8 mouse cellular contexts compared by ENCODE assay signal in genomic region chr1:75218227-75219001, GRCm38 (mm10). TPM values are rescaled to one million over a fixed set of nuclear protein-coding genes. Genes with fewer than 3 reads are reported as not detected.
DNase-seq lines count a peak whose midpoint lies in the region; ATAC-seq lines count a peak whose summit lies in the region.

No protein-coding gene starts in this region.

- peak; percentile 42 to 52 for DNase-seq in adrenal gland, adult 18-20 months (ENCODE audit: low spot score in 2 of 2)
- no peak for DNase-seq in adrenal gland, adult 8-10 months
- DNase-seq in cerebellum, postnatal 10 days = peak; percentile 90
- peak; percentile 83 for DNase-seq in gastrocnemius, postnatal 14 days
- DNase-seq in left cerebral cortex, postnatal 25 days (ENCODE audit: low spot score in 2 of 2) = peak; percentile 69 to 89
- DNase-seq in spleen, adult 12 weeks (ENCODE audit: low spot score) = peak; percentile 65

- intact Hi-C loops in gastrocnemius, postnatal 14 days (cut with DNase I; ENCODE audit: low total_unique reads) = no loop called here
- intact Hi-C loops in left cerebral cortex, postnatal 25 days (cut with DNase I) = loop anchor here (1.0 kb wide), 1 partner anchor 18 kb away; the partner anchor contains the start of gene Dnajb2

- peak; percentile 55 for ATAC-seq in inflammation-experienced regulatory T-cells, adult 6 months
- peak; percentile 30 for ATAC-seq in megakaryocyte progenitor cell, adult 5-6 weeks (replicated peaks; ENCODE audit: poor library complexity)

RNA-seq across cellular contexts. Expression of gene Tuba4a, which starts 1.3 kb away (rescaled TPM):
- total RNA-seq in adrenal gland, adult 18-20 months (2021) = 100 to 1,000 TPM in 1 of 2 experiments, 10 to 100 TPM in 1; 48.9 to 119 TPM
- 10 to 100 TPM; 43.5 to 54.4 (median 49.1) TPM for total RNA-seq in adrenal gland, adult 8-10 months (2022)
- total RNA-seq in gastrocnemius, postnatal 14 days (2021) = 100 to 1,000 TPM; 475 to 599 TPM
- 100 to 1,000 TPM; 116 to 151 (median 123) TPM for polyA plus RNA-seq in inflammation-experienced regulatory T-cells, adult 6 months (2017; shearing (Covaris generic))
- total RNA-seq in left cerebral cortex, postnatal 25 days (2021) = 100 to 1,000 TPM; 682 to 699 TPM
- 777 and 847 TPM in 2 replicates for total RNA-seq in megakaryocyte progenitor cell, adult 5-6 weeks (2015)
- 369 and 385 TPM in 2 replicates for total RNA-seq in megakaryocyte progenitor cell, adult 5-6 weeks (2017)

RNA-seq across cellular contexts. Expression of gene Stk16, which starts 7.8 kb away (rescaled TPM):
- total RNA-seq in adrenal gland, adult 18-20 months (2021) = 100 to 1,000 TPM; 117 to 119 TPM
- 100 to 1,000 TPM; 102 to 131 (median 120) TPM for total RNA-seq in adrenal gland, adult 8-10 months (2022)
- total RNA-seq in gastrocnemius, postnatal 14 days (2021) = 10 to 100 TPM; 27.2 to 28.2 TPM
- 10 to 100 TPM; 46.3 to 62.7 (median 51.6) TPM for polyA plus RNA-seq in inflammation-experienced regulatory T-cells, adult 6 months (2017; shearing (Covaris generic))
- total RNA-seq in left cerebral cortex, postnatal 25 days (2021) = 10 to 100 TPM; 92.2 to 94.4 TPM
- 208 and 214 TPM in 2 replicates for total RNA-seq in megakaryocyte progenitor cell, adult 5-6 weeks (2015)
- 135 and 187 TPM in 2 replicates for total RNA-seq in megakaryocyte progenitor cell, adult 5-6 weeks (2017)

RNA-seq across cellular contexts. Expression of gene Glb1l, which starts 7.8 kb away (rescaled TPM):
- total RNA-seq in adrenal gland, adult 18-20 months (2021) = 10 to 100 TPM; 16.6 to 22.8 TPM
- total RNA-seq in adrenal gland, adult 8-10 months (2022) = 10 to 100 TPM; 19.4 to 49.8 (median 33.2) TPM
- total RNA-seq in gastrocnemius, postnatal 14 days (2021) = 1 to 10 TPM; 4.5 to 4.8 TPM
- polyA plus RNA-seq in inflammation-experienced regulatory T-cells, adult 6 months (2017; shearing (Covaris generic)) = 10 to 100 TPM in 2 of 3 experiments, 1 to 10 TPM in 1; 8.4 to 14.1 (median 13.5) TPM
- 10 to 100 TPM; 14.3 to 15.4 TPM for total RNA-seq in left cerebral cortex, postnatal 25 days (2021)
- 24.2 and 31.9 TPM in 2 replicates for total RNA-seq in megakaryocyte progenitor cell, adult 5-6 weeks (2015)
- 12.3 and 13.7 TPM in 2 replicates for total RNA-seq in megakaryocyte progenitor cell, adult 5-6 weeks (2017)

RNA-seq across cellular contexts. Expression of gene A630095N17Rik, which starts 13.5 kb away (rescaled TPM):
- total RNA-seq in adrenal gland, adult 18-20 months (2021) = not detected
- not detected for total RNA-seq in adrenal gland, adult 8-10 months (2022)
- not detected for total RNA-seq in gastrocnemius, postnatal 14 days (2021)
- not detected for polyA plus RNA-seq in inflammation-experienced regulatory T-cells, adult 6 months (2017; shearing (Covaris generic))
- total RNA-seq in left cerebral cortex, postnatal 25 days (2021) = not detected
- 0.56 and 1.2 TPM in 2 replicates for total RNA-seq in megakaryocyte progenitor cell, adult 5-6 weeks (2015)
- 1.2 TPM in 1 of 2 replicates, not detected in the other for total RNA-seq in megakaryocyte progenitor cell, adult 5-6 weeks (2017)

RNA-seq across cellular contexts. Expression of gene Dnajb2, which starts 17.8 kb away (rescaled TPM):
- 100 to 1,000 TPM; 118 to 204 TPM for total RNA-seq in adrenal gland, adult 18-20 months (2021)
- 100 to 1,000 TPM in 3 of 4 experiments, 10 to 100 TPM in 1; 85.7 to 111 (median 108) TPM for total RNA-seq in adrenal gland, adult 8-10 months (2022)
- total RNA-seq in gastrocnemius, postnatal 14 days (2021) = 10 to 100 TPM; 32.4 to 33.2 TPM
- 1 to 10 TPM; 3.0 to 7.0 (median 5.8) TPM for polyA plus RNA-seq in inflammation-experienced regulatory T-cells, adult 6 months (2017; shearing (Covaris generic))
- total RNA-seq in left cerebral cortex, postnatal 25 days (2021) = 10 to 100 TPM; 86.2 to 91.0 TPM
- total RNA-seq in megakaryocyte progenitor cell, adult 5-6 weeks (2015) = 1.3 and 1.8 TPM in 2 replicates
- 1.9 and 6.4 TPM in 2 replicates for total RNA-seq in megakaryocyte progenitor cell, adult 5-6 weeks (2017)
